Mouse (Mus musculus) adipose tissue, adult 10 weeks (tissue): ENCODE results near the gene Kcnj2. TPM values are rescaled to one million over a fixed set of nuclear protein-coding genes. Genes with fewer than 3 reads are reported as not detected.

ENCODE experiments used
- polyA plus RNA-seq: library from polyadenylated mRNA; stranded (reverse); fragments of 350-450 nt; fragmentation: Illumina TruSeq; extraction: RNeasy Lipid Tissue Mini Kit (QIAGEN cat#74804); gene quantifications from one replicate; pipeline ENCODE4 v1.2.3, GENCODE M21; 2014; ENCODE audit warnings: low read depth, low replicate concordance

Gene Kcnj2
- 2.5 TPM for polyA plus RNA-seq

DNA sequence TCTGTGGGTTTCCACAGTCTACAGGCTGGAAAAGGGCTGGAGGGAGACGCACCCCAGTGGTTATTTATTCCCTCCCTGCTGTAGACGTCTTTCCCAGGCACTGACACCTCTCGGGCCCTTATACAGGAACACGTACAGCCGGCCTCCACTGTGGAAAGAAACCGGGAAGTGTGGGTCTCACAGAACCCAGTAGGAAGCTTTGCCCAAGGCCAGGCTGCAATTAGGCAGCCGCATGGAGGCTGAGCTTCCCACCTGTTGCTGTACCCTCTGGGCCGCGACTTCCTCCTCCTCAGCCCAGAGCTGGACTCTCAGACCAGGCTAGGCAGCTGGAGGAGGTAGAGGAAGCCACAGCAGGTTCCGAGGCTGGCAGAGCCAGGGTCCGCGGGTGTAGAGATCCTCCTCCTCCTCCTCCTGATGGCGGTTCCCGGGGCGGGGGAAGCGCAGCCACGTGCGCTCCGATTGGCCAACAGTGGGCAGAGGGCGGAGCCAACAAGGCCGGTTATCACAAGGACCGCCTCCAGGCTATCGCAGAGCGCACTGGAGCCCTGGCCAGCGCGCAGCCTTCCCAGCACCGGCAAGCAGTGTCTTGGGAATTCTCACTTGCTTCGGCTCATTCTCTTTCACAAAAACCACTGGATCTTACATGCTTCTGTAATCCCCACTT lies at the start of gene Kcnj2:
Kcnj2 (plus strand) TSS at position 530 of the 664 bp plus-strand sequence.

Other genes with a start within 250 kb of the Kcnj2 start
- gene Kcnj16, start 98.1 kb upstream of the Kcnj2 start, polyA plus RNA-seq, result 6.3 TPM